Mouse (Mus musculus) megakaryocyte, embryonic 14.5 days (primary cell): Measurements from ENCODE around the gene Ltbp4. TPM values are rescaled to one million over a fixed set of nuclear protein-coding genes. Genes with fewer than 3 reads are reported as not detected.
A peak's percentile ranks its signal among the peaks of the same experiment; 100 is the strongest.

Source experiments
- H3K27me3 ChIP-seq: replicated peaks from 2 replicates; pipeline ENCODE3; 2012; ENCODE audit warnings: inconsistent platforms
- H3K36me3 ChIP-seq: replicated peaks from 2 replicates; pipeline ENCODE3; 2012; ENCODE audit warnings: low read length, inconsistent platforms, mixed read lengths
- H3K4me1 ChIP-seq: 2 replicates; pipeline ENCODE4 v1.6.1; 2012; ENCODE audit warnings: inconsistent platforms
- H3K4me3 ChIP-seq: replicated peaks from 2 replicates; pipeline ENCODE3; 2012; ENCODE audit warnings: moderate library complexity, mild to moderate bottlenecking, inconsistent platforms
- H3K9me3 ChIP-seq: 2 replicates; pipeline ENCODE4 v1.6.1; 2012; ENCODE audit warnings: inconsistent platforms
- FLI1 ChIP-seq: IDR thresholded peaks from 2 replicates; pipeline ENCODE4 v1.6.1; 2012; ENCODE audit warnings: low read length, inconsistent platforms, mixed read lengths
- GATA1 ChIP-seq: IDR thresholded peaks from 3 replicates; pipeline ENCODE4 v1.6.1; 2012; ENCODE audit warnings: mixed read lengths, low read length, inconsistent platforms, borderline replicate concordance
- polyA plus RNA-seq: library from polyadenylated mRNA; stranded (reverse); fragments of >175 nt; gene quantifications from 2 replicates; pipeline ENCODE4 v1.2.3, GENCODE M21; 2012; ENCODE audit warnings: low replicate concordance; ENCODE audit not compliant: insufficient read depth

The Ltbp4 gene
- 0.28 TPM in 1 of 2 replicates, not detected in the other for polyA plus RNA-seq

- H3K9me3 ChIP-seq, result no peaks in the 10 kb centered on the region
- peaks cover 12% of the 10 kb centered on the region for H3K36me3 ChIP-seq
- no peak for TF ChIP-seq FLI1
- no peak for TF ChIP-seq GATA1
- H3K4me1 ChIP-seq, result peaks cover 53% of the 10 kb centered on the region
- H3K4me3 ChIP-seq, result peak within 1 kb of the TSS; percentile 81
- peaks cover 78% of the 10 kb centered on the region for H3K27me3 ChIP-seq
These were observed at the start of gene Ltbp4 for GRCm38 (mm10) chr7:27337175-27337853. Gene Ltbp4, minus strand, starts transcription at chr7:27337692.

DNA sequence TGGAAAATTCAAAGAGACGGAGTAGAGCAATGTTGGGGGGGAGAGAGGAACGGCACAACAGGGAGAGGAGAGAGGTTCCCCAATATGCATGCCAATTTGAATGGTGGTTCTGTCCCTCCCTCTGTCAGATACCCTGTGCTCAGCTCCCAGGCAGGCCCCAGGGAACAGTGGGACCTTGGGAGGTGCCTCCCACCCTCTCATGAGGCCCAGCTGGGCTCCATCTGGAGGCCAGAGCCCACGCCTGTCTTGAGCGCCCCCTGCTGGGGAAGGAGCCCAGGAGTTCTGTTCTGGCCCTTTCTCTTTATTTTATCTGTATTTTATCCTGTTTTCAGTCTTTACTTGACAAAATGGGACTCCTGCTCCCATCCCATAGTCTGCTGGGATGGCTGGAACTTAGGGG is 47.2 kb upstream of the Ltbp4 start:
- H3K9me3 ChIP-seq, result peaks cover 9% of the 10 kb centered on the region; the same call in 1 of the 2 replicates
- TF ChIP-seq GATA1 (no peak), FLI1 (no peak)
- no peaks in the 10 kb centered on the region for H3K36me3 ChIP-seq
- H3K27me3 ChIP-seq, result peaks cover 16% of the 10 kb centered on the region
- H3K4me3 ChIP-seq, result no peak overlapping the region
- peaks cover 38% of the 10 kb centered on the region for H3K4me1 ChIP-seq

GRCm38 (mm10) chr7:27384134-27384533 is 46.6 kb upstream of the Ltbp4 start:
- Histone ChIP-seq H3K4me1 (peaks cover 36% of the 10 kb centered on the region), H3K27me3 (peaks cover 21% of the 10 kb centered on the region)

DNA sequence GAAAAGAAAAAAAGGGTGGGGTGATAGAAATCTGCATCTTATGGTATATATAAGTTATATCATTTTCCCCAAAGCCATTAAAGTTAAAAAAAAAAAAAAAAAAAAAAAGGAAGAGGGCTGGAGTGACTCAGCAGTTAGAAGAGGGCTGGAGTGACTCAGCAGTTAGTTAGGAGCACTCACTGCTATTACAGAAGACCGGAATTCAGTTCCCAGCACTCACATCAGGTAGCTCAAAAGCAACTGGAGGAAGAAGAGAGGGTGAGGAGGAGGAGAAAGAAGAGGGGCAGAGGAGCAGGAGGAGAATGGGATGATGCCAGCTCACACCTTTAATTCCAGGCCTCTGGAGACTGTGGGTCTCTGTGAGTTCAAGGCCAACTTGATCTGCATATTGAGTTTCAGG is 45.7 kb upstream of the Ltbp4 start:
- Histone ChIP-seq H3K27me3 (peaks cover 28% of the 10 kb centered on the region), H3K36me3 (no peaks in the 10 kb centered on the region), H3K9me3 (peaks cover 9% of the 10 kb centered on the region; the same call in 1 of the 2 replicates), H3K4me3 (peak overlapping the region; percentile 18), H3K4me1 (peaks cover 35% of the 10 kb centered on the region)
- TF ChIP-seq GATA1 (no peak), FLI1 (no peak)

More at GRCm38 (mm10) chr7:27384134-27384533, 46.6 kb upstream of the Ltbp4 start:
- Histone ChIP-seq H3K9me3 (peaks cover 9% of the 10 kb centered on the region; the same call in 1 of the 2 replicates), H3K4me3 (no peak overlapping the region), H3K36me3 (no peaks in the 10 kb centered on the region)
- TF ChIP-seq FLI1, result no peak
- no peak for TF ChIP-seq GATA1

- Histone ChIP-seq H3K36me3 (no peaks in the 10 kb centered on the region), H3K4me1 (peaks cover 31% of the 10 kb centered on the region), H3K4me3 (no peak overlapping the region), H3K9me3 (peaks cover 8% of the 10 kb centered on the region), H3K27me3 (peaks cover 33% of the 10 kb centered on the region)
- TF ChIP-seq FLI1 (no peak), GATA1 (no peak)
These were observed 44.1 kb upstream of the Ltbp4 start for GRCm38 (mm10) chr7:27381560-27381959.

- no peak for TF ChIP-seq GATA1
- no peak for TF ChIP-seq FLI1
- Histone ChIP-seq H3K9me3 (peaks cover 11% of the 10 kb centered on the region), H3K4me3 (no peak overlapping the region), H3K27me3 (peaks cover 37% of the 10 kb centered on the region), H3K4me1 (peaks cover 31% of the 10 kb centered on the region), H3K36me3 (no peaks in the 10 kb centered on the region)
These were observed 43.5 kb upstream of the Ltbp4 start for GRCm38 (mm10) chr7:27381009-27381408.

- Histone ChIP-seq H3K27me3 (peaks cover 44% of the 10 kb centered on the region), H3K4me3 (no peak overlapping the region), H3K4me1 (peaks cover 28% of the 10 kb centered on the region), H3K36me3 (no peaks in the 10 kb centered on the region), H3K9me3 (peaks cover 11% of the 10 kb centered on the region)
- TF ChIP-seq FLI1, result no peak
- no peak for TF ChIP-seq GATA1
These were observed 42.3 kb upstream of the Ltbp4 start for GRCm38 (mm10) chr7:27379836-27380235.

DNA sequence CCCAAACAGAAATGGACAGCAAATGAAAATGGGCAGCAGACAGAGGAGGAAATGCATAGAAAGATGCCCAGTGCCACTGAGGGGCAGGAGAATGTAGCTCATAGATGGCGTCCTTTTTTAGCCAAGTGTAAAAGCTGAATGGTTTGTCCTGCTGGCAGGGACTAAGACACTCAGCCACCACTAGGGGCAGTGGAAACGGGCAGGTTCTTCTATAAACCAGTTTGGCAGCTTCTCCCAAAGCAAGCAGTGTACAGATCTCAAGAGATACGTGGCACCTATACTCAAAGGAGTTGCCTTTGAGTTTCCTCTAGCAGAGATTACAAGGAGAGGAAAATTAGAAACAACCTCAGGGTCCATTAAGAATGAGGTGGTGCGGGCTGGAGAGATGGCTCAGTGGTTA is 40.9 kb upstream of the Ltbp4 start:
- H3K4me3 ChIP-seq, result no peak overlapping the region
- peaks cover 22% of the 10 kb centered on the region for H3K9me3 ChIP-seq
- H3K4me1 ChIP-seq, result peaks cover 14% of the 10 kb centered on the region
- no peaks in the 10 kb centered on the region for H3K36me3 ChIP-seq
- no peak for TF ChIP-seq GATA1
- TF ChIP-seq FLI1, result no peak
- H3K27me3 ChIP-seq, result peaks cover 56% of the 10 kb centered on the region

DNA sequence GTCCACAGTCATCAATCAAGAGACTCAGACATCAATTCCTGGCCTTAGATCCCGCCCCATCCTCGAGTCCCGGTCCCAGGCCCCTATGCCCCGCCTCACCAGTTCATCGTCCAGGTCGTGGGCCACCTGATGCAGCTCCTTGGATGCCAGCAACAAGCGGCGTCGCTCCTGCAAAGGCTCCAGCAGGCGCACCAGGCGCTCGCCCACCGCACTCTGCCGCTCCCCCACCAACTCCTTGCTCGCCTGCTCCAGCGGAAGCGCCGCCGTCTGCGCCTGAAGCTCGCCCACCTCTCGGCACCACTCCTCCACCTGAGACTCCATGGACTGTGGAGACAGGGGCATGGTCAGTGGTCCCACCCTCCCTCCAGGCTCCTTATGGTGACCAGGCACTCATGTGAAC is 37.8 kb upstream of the Ltbp4 start:
- Histone ChIP-seq H3K9me3 (peaks cover 23% of the 10 kb centered on the region), H3K27me3 (peaks cover 78% of the 10 kb centered on the region), H3K36me3 (no peaks in the 10 kb centered on the region), H3K4me3 (peak overlapping the region; percentile 46), H3K4me1 (peaks cover 13% of the 10 kb centered on the region)
- TF ChIP-seq FLI1 (no peak), GATA1 (no peak)

DNA sequence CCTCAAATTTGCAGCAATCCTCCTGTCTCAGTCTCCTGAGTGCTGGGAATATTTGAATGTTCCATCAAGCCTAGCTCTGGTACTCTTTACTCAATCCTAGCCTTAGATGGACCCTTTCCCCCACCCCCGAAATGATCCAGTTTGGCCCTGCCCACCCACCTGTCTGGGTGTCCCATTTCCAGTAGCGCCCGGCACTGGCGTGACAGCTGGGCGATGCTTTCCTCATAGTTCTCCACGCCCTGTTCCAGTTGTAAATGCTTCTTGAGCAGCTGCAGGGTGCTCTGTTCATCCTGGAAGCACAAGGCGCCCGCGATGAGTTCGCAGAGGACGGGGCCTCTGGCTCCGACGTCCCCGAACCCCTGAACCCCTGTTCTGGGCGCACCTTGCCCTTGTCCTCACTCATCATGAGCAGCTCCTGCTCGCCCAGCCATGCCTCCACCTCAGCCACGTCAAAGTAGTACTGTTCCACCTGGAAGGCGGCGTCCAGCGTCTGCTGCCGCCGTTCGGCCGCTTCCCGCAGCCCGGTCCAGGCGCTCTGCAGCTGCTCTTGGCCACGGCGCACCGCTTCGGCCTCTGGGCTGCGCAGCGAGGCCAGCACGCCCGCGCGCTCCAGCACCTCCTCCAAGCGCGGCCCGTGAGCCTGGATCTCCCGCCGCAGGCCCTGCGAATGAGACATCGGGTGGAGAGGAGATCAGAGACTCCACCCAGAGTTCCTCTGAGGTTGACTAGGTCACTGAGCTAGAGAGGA is 34.4 kb upstream of the Ltbp4 start:
- Histone ChIP-seq H3K27me3 (peaks cover 90% of the 10 kb centered on the region), H3K9me3 (peaks cover 37% of the 10 kb centered on the region), H3K36me3 (no peaks in the 10 kb centered on the region), H3K4me3 (peak overlapping the region; percentile 29), H3K4me1 (peaks cover 24% of the 10 kb centered on the region)
- TF ChIP-seq FLI1, result no peak
- TF ChIP-seq GATA1, result no peak
